Mouse (Mus musculus): ENCODE results near the gene Rasal2. TPM values are rescaled to one million over a fixed set of nuclear protein-coding genes. Genes with fewer than 3 reads are reported as not detected.

The Rasal2 gene
- total RNA-seq, 2 experiments from 2014 or later: 33.0 to 36.5 TPM

GRCm38 (mm10) chr1:157092622-157093021 is 319.8 kb downstream of the Rasal2 start:
- intact Hi-C loops (cut with DNase I): no loop called here
- no peak for DNase-seq

DNA sequence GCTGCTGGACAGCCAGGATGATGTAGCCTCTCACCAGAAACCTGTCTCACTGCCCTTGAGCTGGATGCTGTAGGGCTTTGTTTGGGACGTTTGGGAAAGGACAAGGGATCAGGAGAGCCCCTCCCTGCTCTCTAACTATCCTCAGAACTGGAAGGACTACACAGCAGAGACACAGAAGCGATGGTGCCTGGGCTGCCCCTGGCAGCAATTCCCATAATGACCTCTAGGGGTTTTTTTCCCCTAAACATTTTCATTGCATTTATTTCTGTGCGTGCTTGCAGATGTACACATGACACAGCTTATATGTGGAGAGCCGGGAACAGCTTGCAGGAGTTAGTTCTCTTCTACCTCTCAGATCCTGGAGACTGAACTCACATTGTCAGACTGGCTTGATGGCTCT is 320.3 kb downstream of the Rasal2 start:
- intact Hi-C loops (cut with DNase I): no loop called here
- no peak for DNase-seq

DNA sequence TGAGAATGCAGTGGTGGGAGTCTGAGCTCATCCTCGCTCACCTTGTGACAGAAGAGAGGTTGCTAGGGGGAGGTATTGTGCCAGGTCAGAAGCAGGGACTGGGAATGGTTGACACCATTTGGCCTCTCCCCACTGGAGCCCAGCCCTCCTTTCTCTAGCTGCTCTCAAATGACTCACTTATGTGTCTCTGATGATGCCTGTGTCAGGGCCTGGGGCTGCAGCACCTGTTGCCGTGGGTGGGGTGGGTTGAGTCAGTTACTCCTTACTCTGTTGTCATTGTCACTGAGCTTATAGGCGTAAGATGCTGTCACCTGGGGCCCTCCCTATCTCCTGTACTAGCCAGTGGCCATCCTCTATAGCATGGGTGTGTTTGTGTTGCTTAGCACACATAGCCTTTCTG is 321.6 kb downstream of the Rasal2 start:
- intact Hi-C loops (cut with DNase I): no loop called here
- no peak for DNase-seq

DNA sequence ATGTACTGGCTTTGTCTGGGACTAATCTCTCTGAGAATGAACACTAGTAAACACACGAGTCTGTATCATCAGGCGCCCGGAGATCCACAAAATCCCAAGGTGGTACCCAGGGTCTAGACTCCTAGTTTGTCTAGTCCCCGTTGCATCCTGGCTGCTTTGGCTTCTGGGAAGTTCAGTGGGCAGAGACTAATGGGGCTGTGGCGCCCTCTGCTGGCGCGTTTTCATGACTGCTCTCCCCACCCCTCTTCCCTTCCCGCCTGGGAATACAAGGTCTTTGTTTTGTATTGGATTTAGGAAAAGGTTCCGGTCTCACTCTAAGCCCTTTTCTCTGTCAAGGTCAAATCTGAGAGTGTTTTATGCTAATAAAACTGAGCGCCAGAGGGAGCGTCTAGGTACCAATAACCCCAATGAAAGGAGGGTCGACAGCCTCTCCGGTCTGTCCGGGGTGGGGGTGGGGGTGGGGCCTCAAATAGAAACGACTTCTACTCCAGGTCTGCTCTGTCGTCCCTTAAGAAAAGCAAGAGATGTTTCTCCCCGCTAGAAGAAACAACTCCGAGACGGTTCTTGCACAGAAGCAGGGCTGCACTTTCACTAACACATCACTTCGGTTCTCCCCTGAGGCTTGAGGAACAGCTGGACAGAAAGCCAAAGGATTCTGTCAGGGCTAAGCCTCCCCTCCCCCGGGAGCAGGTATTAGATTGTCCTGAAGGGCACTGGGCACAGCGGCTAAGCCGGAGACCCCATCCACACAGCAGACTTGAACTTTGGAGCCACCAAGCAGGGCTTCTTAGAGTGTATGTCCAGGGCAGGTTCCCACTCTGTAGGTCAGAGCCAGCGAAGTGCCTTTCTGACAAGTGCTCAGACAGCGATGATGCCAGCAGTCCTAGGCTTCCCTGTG is 326.0 kb downstream of the Rasal2 start:
- DNase-seq: peak; percentile 74 to 80
- intact Hi-C loops (cut with DNase I): loop anchor here (5.0 kb wide), 1 partner anchor 196 kb away; no protein-coding TSS in a partner anchor

Other genes starting within 250 kb of the Rasal2 start
- 10 to 100 TPM; 11.8 to 14.3 TPM for gene Cryzl2, start 46.0 kb upstream of the Rasal2 start, total RNA-seq (2021)
- 1 to 10 TPM; 1.1 to 1.5 TPM for gene Sec16b, start 94.1 kb upstream of the Rasal2 start, total RNA-seq (2021)

Data from heart, postnatal 14 days (tissue).